Mouse (Mus musculus) forebrain, embryonic 11.5 days (tissue): ENCODE measurements around the gene AI597479. TPM values are rescaled to one million over a fixed set of nuclear protein-coding genes. Genes with fewer than 3 reads are reported as not detected.
A peak's percentile ranks its signal among the peaks of the same experiment; 100 is the strongest.

Experiments
- ATAC-seq: fragments of 200-750 bp; cut with Nextera tagmentation; replicated peaks from 2 replicates; pipeline ENCODE4 v1.8.0; 2017; ENCODE audit warnings: moderate TSS enrichment; ENCODE audit not compliant: low FRiP score
- DNase-seq: peaks from one replicate; pipeline ENCODE4 v3.0.0-alpha.2; 2017; ENCODE audit warnings: low spot score
- H3K27ac ChIP-seq: fragments of 300-500 bp; sonication (generic); 2 replicates; pipeline ENCODE4 v1.5.1; 2014; ENCODE audit warnings: low read depth, low read length
- H3K27me3 ChIP-seq: fragments of 300-500 bp; sonication (generic); 2 replicates; pipeline ENCODE4 v1.6.1; 2014; ENCODE audit warnings: mild to moderate bottlenecking, low read length, mixed read lengths; ENCODE audit not compliant: control insufficient read depth, insufficient read depth
- H3K36me3 ChIP-seq: fragments of 300-500 bp; sonication (generic); 2 replicates; pipeline ENCODE4 v1.6.1; 2014; ENCODE audit warnings: mild to moderate bottlenecking, low read length, moderate library complexity, mixed read lengths; ENCODE audit not compliant: control insufficient read depth, insufficient read depth
- H3K4me1 ChIP-seq: fragments of 300-500 bp; sonication (generic); replicated peaks from 2 replicates; pipeline ENCODE4 v1.6.1; 2014; ENCODE audit warnings: low read length, mixed read lengths; ENCODE audit not compliant: control insufficient read depth, insufficient read depth
- H3K4me2 ChIP-seq: fragments of 300-500 bp; sonication (generic); 2 replicates; pipeline ENCODE4 v1.6.1; 2014; ENCODE audit warnings: low read depth, mild to moderate bottlenecking, low read length, moderate library complexity, mixed read lengths; ENCODE audit not compliant: severe bottlenecking
- H3K4me3 ChIP-seq: fragments of 300-500 bp; sonication (generic); 2 replicates; pipeline ENCODE4 v1.5.1; 2014; ENCODE audit warnings: low read depth, low read length
- H3K9ac ChIP-seq: fragments of 300-500 bp; sonication (generic); 2 replicates; pipeline ENCODE4 v1.6.1; 2014; ENCODE audit warnings: low read length
- H3K9me3 ChIP-seq: fragments of 300-500 bp; sonication (generic); 2 replicates; pipeline ENCODE4 v1.6.1; 2016; ENCODE audit warnings: low read length, mixed read lengths; ENCODE audit not compliant: control insufficient read depth
- WGBS: fragments of 180-500 bp; shearing (Covaris S2); extraction: QIAGEN DNeasy Blood & Tissue Kit; methylation state at CpG from one replicate; pipeline ENCODE4 v1.1.7; 2014; 5-methylcytosine and 5-hydroxymethylcytosine counted together
- polyA plus RNA-seq: library from polyadenylated mRNA; unstranded; fragments of >200 nt; fragmentation: Nextera tagmentation; extraction: Ambion mirVana; gene quantifications from 2 replicates; pipeline ENCODE4 v1.2.1, GENCODE M21; 2014

The AI597479 gene
- 38.3 and 41.8 TPM in 2 replicates for polyA plus RNA-seq

DNA sequence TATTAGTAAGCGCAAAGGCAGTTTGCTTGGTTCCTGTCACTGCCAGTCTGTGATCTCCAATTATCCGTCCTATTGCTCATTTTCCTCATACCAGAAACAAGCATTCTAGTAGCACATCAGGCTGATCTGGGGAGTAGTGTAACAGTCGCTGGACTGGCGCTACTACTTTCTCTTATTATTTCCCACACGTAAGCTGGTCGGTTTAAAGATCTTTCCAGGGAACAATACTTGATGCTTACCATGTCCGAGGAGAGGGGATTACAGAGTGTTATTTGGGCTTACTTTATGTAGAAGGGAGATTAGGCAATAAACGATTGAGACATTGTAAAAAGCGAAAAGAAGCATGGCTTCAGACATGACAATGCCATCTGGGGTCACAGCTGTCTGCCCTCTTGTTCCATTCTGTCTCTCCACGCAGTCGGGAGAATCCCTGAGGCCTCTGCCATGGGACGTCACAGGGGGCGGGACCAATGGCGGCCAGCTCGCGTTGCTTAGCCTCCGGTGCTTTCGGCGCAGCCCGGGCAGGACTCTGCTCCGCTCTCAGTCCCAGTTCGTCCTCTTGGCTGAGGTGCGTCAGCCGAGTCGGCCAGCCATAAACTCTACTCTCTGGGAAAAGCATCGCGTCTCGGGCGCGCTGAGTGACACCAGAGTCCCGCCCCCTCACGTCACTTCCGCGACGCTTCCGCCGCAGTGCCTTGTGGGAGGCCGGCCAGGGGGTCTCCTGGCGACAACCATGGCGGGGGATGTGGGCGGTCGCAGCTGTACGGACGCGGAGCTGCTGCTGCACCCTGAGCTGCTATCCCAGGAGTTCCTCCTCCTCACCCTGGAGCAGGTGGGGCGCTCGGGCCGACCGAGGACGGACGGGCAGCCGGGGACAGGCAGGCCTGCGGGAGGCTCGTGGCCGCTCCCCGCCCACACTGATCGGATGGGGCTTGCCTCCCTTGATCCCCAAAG, at the start of gene AI597479, which contains the start of gene Tgfbrap1:
Gene AI597479, plus strand, starts transcription at position 680 of the 954 bp plus-strand sequence.
Gene Tgfbrap1, minus strand, starts transcription at position 607 of the 954 bp plus-strand sequence.
- H3K9me3 ChIP-seq: no peaks in the 10 kb centered on the region
- 0 out of 2 replicates have a peak, but pooled peaks cover 2% of the 10 kb centered on the region for H3K4me1 ChIP-seq
- no peaks in the 10 kb centered on the region for H3K27me3 ChIP-seq
- H3K4me2 ChIP-seq: peak within 1 kb of the TSS; percentile 83
- peak within 1 kb of the TSS; percentile 83 for H3K9ac ChIP-seq
- WGBS: 1% methylated on average over 57 of the region's 57 CpGs
- DNase-seq (peak; percentile 96), ATAC-seq (peak; percentile 97)
- H3K36me3 ChIP-seq: no peaks in the 10 kb centered on the region; the same call in 1 of the 2 replicates
- H3K4me3 ChIP-seq: peak within 1 kb of the TSS; percentile 80
- peak within 1 kb of the TSS; percentile 98 for H3K27ac ChIP-seq

DNA sequence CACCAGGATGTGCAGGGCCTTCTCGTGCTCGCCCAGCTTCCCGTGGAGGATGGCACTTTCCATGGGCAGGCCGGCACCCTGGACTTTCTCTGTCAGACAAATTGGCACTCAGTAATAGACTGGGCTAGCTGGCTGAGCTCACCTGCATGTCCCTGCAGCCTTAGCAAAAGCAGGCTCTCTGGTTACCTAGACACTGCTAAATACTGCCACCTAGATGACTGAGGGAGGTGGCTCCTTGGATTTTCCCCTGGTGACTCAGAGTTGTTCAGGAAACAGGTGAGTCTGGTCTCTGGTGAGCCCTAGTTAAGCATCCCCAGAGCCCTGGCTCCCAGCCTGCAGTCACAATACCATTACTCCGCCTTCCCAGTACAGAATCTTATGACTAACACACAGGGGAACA, 46.6 kb upstream of the AI597479 start:
- Histone ChIP-seq H3K4me3 (no peak overlapping the region), H3K9me3 (no peaks in the 10 kb centered on the region), H3K27me3 (no peaks in the 10 kb centered on the region), H3K36me3 (no peaks in the 10 kb centered on the region; the same call in 1 of the 2 replicates), H3K9ac (no peak overlapping the region), H3K4me1 (no peaks in the 10 kb centered on the region), H3K4me2 (no peak overlapping the region), H3K27ac (no peak overlapping the region)
- ATAC-seq (no peak), DNase-seq (no peak)
- WGBS: 94% methylated on average over 5 of the region's 5 CpGs

DNA sequence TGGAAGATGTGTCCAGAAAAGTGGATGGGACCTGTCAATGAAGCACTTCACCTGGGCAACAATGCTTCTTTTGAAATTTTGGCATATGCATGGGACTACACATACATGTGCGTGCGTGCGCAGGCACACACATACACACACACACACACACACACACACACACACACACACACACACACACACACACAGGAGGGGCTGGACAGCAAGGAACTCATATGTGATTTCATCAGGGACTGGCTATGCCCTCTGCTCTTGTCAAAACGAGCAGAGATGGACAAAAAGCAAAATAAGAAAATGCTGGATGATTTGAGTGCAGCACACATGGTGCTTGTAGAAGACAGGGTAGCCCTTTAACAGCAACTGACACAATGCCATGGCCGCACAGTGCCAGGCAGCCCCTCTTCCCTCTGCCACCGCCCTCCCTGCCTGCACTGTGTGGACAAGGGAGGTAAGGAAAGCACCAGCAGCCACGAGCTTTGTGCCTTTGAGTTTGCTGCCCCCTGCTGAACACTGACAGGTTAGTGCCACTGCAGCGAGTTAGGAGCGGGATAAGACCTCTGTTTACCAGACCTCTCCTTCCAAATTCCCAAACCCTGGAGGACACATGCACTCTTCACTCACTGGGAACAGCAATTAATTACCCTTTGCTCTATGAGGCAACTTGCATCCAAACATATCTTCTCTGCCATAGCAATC, 32.7 kb upstream of the AI597479 start:
- peak; percentile 89 for ATAC-seq
- no peaks in the 10 kb centered on the region for H3K36me3 ChIP-seq
- H3K27ac ChIP-seq: no peak overlapping the region
- WGBS: 48% methylated on average over 9 of the region's 9 CpGs
- no peak overlapping the region for H3K4me2 ChIP-seq
- no peak overlapping the region for H3K4me3 ChIP-seq
- H3K27me3 ChIP-seq: no peaks in the 10 kb centered on the region
- no peak overlapping the region for H3K9ac ChIP-seq
- no peaks in the 10 kb centered on the region for H3K4me1 ChIP-seq
- H3K9me3 ChIP-seq: no peaks in the 10 kb centered on the region
- DNase-seq: peak; percentile 87

DNA sequence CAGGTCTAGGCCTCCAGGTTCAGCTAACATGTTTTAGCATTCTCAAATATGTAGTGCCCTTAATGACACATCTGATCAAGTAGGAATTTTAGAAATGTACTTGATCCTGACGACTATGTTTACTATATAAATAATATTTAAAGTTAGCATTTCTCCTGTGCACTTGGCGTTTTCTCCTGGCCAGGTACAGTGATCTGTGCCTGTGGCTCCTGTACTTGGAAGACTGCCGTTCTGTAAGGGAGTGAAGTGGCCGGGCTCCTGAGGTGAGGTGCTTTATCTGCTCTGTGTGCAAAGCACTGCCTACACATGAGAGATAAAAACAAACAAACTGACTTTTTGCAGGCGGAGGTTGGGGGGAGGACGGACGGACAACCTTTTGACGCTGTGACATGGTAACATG, 31.9 kb upstream of the AI597479 start:
- Histone ChIP-seq H3K27ac (no peak overlapping the region), H3K9me3 (no peaks in the 10 kb centered on the region), H3K4me2 (no peak overlapping the region), H3K36me3 (no peaks in the 10 kb centered on the region), H3K27me3 (no peaks in the 10 kb centered on the region), H3K4me3 (no peak overlapping the region), H3K9ac (no peak overlapping the region), H3K4me1 (no peaks in the 10 kb centered on the region)
- ATAC-seq: no peak
- no peak for DNase-seq
- WGBS: 90% methylated on average over 8 of the region's 8 CpGs

DNA sequence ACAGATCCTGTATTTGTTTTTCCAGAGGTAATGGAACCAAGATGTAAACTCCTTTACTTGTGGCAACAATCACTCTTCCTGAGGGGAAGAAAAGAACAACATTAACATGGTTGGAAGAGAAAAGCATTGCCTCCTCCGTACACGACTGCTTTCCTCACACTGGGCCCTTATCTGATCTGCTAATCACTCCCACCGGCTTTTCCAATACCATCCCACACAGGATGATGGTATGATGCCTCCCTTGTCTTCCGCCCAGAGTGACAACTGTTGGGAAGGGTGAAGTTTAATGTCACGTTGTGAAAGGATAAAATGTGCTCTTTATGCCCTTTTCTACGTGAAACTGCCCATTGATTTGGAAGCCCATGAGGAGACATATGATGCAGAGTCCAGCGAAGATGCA, 31.0 kb upstream of the AI597479 start:
- ATAC-seq: no peak
- no peak overlapping the region for H3K4me3 ChIP-seq
- WGBS: 80% methylated on average over 7 of the region's 7 CpGs
- H3K4me2 ChIP-seq: no peak overlapping the region
- H3K9ac ChIP-seq: no peak overlapping the region
- H3K4me1 ChIP-seq: no peaks in the 10 kb centered on the region
- H3K27me3 ChIP-seq: no peaks in the 10 kb centered on the region
- H3K27ac ChIP-seq: no peak overlapping the region
- DNase-seq: no peak
- no peaks in the 10 kb centered on the region for H3K9me3 ChIP-seq
- no peaks in the 10 kb centered on the region for H3K36me3 ChIP-seq

DNA sequence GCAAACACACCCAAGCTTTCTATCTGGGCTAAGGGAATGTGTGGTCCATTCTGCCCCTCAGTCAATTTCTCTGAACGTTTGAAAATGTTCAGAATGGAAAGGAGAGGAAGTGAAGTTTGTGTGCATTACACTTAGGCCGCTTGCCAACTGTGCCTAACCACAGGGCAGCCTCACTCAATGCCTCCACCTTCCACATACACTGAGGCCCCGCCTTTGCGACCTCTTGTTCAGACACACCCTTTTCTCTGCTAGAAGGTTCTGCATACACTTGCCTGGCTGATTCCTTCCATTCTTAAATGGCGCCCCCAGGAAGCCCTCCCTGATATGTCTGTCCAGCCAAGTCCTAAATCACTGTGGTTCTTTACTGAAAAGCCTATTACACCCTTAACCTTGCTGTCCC, 27.8 kb upstream of the AI597479 start:
- no peaks in the 10 kb centered on the region for H3K27me3 ChIP-seq
- H3K4me2 ChIP-seq: no peak overlapping the region
- no peak overlapping the region for H3K27ac ChIP-seq
- 84% methylated on average over 5 of the region's 5 CpGs for WGBS
- H3K36me3 ChIP-seq: no peaks in the 10 kb centered on the region
- no peak overlapping the region for H3K4me3 ChIP-seq
- H3K9ac ChIP-seq: no peak overlapping the region
- no peaks in the 10 kb centered on the region for H3K9me3 ChIP-seq
- ATAC-seq (no peak), DNase-seq (no peak)
- no peaks in the 10 kb centered on the region for H3K4me1 ChIP-seq

DNA sequence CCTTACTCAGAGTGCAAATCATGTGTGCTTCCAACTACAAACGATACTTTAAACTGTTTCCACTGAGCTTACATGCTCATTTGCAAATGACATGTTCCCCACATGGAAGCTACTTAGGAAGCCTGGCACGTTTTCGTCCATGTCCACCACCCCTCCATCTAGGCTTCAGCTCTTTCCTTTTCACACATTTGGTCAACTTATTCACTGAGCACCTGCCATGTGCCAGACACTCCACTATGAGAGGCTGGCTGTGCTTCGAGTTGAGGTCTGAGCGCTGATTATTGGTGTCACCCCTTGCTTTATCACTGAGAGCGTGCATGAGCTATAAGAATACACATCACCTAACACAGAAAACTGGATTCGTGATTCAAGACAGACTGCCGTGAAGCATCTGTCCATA, 26.5 kb upstream of the AI597479 start:
- no peak for DNase-seq
- Histone ChIP-seq H3K27me3 (no peaks in the 10 kb centered on the region), H3K4me2 (no peak overlapping the region), H3K4me3 (no peak overlapping the region), H3K9me3 (no peaks in the 10 kb centered on the region), H3K4me1 (no peaks in the 10 kb centered on the region), H3K36me3 (no peaks in the 10 kb centered on the region), H3K9ac (no peak overlapping the region), H3K27ac (no peak overlapping the region)
- 92% methylated on average over 8 of the region's 8 CpGs for WGBS
- no peak for ATAC-seq

DNA sequence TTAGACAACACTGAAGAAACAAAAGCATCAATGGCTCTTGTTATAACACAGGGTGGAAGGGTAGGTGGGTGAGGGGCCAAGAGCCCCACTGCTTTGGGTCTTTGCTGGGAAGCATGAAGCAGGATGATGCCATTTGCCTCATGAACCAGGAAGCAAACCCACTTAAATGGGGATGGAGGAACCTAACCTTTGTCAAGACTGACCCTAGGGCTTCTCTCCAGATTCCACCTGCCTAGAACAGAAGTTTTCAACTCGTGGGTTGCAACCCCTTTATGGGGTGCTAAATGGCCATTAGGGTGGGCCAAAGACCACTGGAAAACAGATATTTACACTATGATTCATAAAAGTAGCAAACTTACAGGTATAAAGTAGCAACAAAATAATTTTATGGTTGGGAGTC, 25.9 kb upstream of the AI597479 start:
- H3K4me1 ChIP-seq: no peaks in the 10 kb centered on the region
- no peak for DNase-seq
- no peak overlapping the region for H3K9ac ChIP-seq
- ATAC-seq: no peak
- no peaks in the 10 kb centered on the region for H3K36me3 ChIP-seq
- no peak overlapping the region for H3K4me2 ChIP-seq
- WGBS: 75% methylated on average over 1 of the region's 1 CpGs
- H3K27ac ChIP-seq: no peak overlapping the region
- no peak overlapping the region for H3K4me3 ChIP-seq
- H3K27me3 ChIP-seq: no peaks in the 10 kb centered on the region
- no peaks in the 10 kb centered on the region for H3K9me3 ChIP-seq
